Mouse (Mus musculus): ENCODE results near the gene Eloa.

DNA sequence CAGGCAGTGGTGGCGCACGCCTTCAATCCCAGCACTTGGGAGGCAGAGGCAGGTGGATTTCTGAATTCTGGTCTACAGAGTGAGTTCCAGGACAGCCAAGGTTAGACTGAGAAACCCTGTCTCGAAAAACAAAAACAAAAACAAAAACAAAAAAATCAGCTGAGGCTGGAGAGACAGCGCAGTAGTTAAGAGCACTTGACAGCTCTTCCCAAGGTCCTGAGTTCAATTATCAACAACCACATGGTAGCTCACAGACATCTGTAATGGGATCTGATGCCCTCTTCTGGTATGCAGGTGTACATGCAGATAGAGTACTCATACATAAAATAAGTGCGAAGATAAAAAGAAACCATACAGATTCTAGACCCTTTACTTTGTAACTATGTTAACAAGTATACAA lies 32.3 kb upstream of the Eloa start:
- no peak for TF ChIP-seq CTCF (IDR thresholded peaks at IDR 0.05; ENCODE audit: extremely low read depth, insufficient read length, insufficient replicate concordance, low read depth, low read length)
- no peak for TF ChIP-seq POLR2A (IDR thresholded peaks at IDR 0.05; ENCODE audit: low read depth, low read length)
